ENCODE assay signal across 10 mouse cellular contexts in genomic region chr7:68976813-68977752, GRCm38 (mm10).
A peak's percentile ranks its signal among the peaks of the same experiment; 100 is the strongest.
DNase-seq lines count a peak whose midpoint lies in the region; ATAC-seq and TF ChIP-seq lines count a peak whose summit lies in the region.
"Had no signal": no experiment of that assay in that cellular context is flagged by ENCODE, and none has a peak within 500 bp of the region (broad histone marks: within the 10 kb centered on the region; RNA-seq: fewer than 3 reads in every experiment).

No protein-coding gene starts in this region.

- peak; percentile 44 for TF ChIP-seq RAD21 in MEL (IDR thresholded peaks at IDR 0.05; ENCODE audit: low read depth, low read length)

- H3K27me3 ChIP-seq in MEL (ENCODE audit: control insufficient read depth in 1 of 2, insufficient read depth in 2 of 2, low read length in 2 of 2): no peaks in the 10 kb centered on the region
- H3K27me3 ChIP-seq in embryonic facial prominence, embryonic 11.5 days (ENCODE audit: control insufficient read depth, insufficient read depth, low read length): no peaks in the 10 kb centered on the region
- no peaks in the 10 kb centered on the region for H3K27me3 ChIP-seq in limb, embryonic 14.5 days (ENCODE audit: control insufficient read depth, insufficient read depth, low read length)
- H3K27me3 ChIP-seq in thymus, adult 2 months (ENCODE audit: control insufficient read depth, insufficient read depth, low read length): no peaks in the 10 kb centered on the region
- H3K27me3 ChIP-seq: heart, embryonic 13.5 days; neural tube, embryonic 12.5 days had no signal

- H3K79me2 ChIP-seq in MEL (ENCODE audit: control insufficient read depth, insufficient read depth, low read length, poor library complexity): no peaks in the 10 kb centered on the region

- H3K4me3 ChIP-seq in MEL (ENCODE audit: control insufficient read depth in 1 of 2, insufficient read depth in 1 of 2, low read depth in 2 of 2, low read length in 2 of 2): no peak overlapping the region
- no peak overlapping the region for H3K4me3 ChIP-seq in embryonic facial prominence, embryonic 11.5 days (ENCODE audit: low read depth, low read length)
- no peak overlapping the region for H3K4me3 ChIP-seq in limb, embryonic 14.5 days (replicated peaks; ENCODE audit: low read length)
- H3K4me3 ChIP-seq in thymus, adult 2 months (ENCODE audit: control insufficient read depth, insufficient read depth, low read length): no peak overlapping the region
- H3K4me3 ChIP-seq: heart, embryonic 13.5 days; neural tube, embryonic 12.5 days had no signal

- TF ChIP-seq EP300 in MEL (IDR thresholded peaks at IDR 0.05; ENCODE audit: low read depth in 1 of 2, low read length in 2 of 2): no peak

- H3K27ac ChIP-seq in MEL (ENCODE audit: control insufficient read depth, low read depth, low read length): no peak overlapping the region
- H3K27ac ChIP-seq in embryonic facial prominence, embryonic 11.5 days (replicated peaks; ENCODE audit: low read depth, low read length): no peak overlapping the region
- H3K27ac ChIP-seq in limb, embryonic 14.5 days (replicated peaks; ENCODE audit: low read depth, low read length): no peak overlapping the region
- no peak overlapping the region for H3K27ac ChIP-seq in thymus, adult 2 months (ENCODE audit: control insufficient read depth, insufficient read depth, low read length)
- H3K27ac ChIP-seq: heart, embryonic 13.5 days; neural tube, embryonic 12.5 days had no signal

- no peaks in the 10 kb centered on the region for H3K9me3 ChIP-seq in MEL (replicated peaks; ENCODE audit: insufficient read depth, low read length)
- H3K9me3 ChIP-seq in embryonic facial prominence, embryonic 11.5 days (replicated peaks; ENCODE audit: control insufficient read depth, low read length): no peaks in the 10 kb centered on the region
- H3K9me3 ChIP-seq in limb, embryonic 14.5 days (ENCODE audit: control insufficient read depth, low read length): no peaks in the 10 kb centered on the region
- H3K9me3 ChIP-seq: heart, embryonic 13.5 days; neural tube, embryonic 12.5 days had no signal

- no peaks in the 10 kb centered on the region for H3K36me3 ChIP-seq in MEL (ENCODE audit: control insufficient read depth in 1 of 2, insufficient read depth in 2 of 2, low read length in 2 of 2)
- no peaks in the 10 kb centered on the region for H3K36me3 ChIP-seq in embryonic facial prominence, embryonic 11.5 days (replicated peaks; ENCODE audit: control insufficient read depth, insufficient read depth, low read depth, low read length)
- no peaks in the 10 kb centered on the region for H3K36me3 ChIP-seq in limb, embryonic 14.5 days (ENCODE audit: control insufficient read depth, insufficient read depth, low read length)
- no peaks in the 10 kb centered on the region for H3K36me3 ChIP-seq in thymus, adult 2 months (ENCODE audit: control insufficient read depth, insufficient read depth, low read length)
- H3K36me3 ChIP-seq: heart, embryonic 13.5 days; neural tube, embryonic 12.5 days had no signal

- 54% methylated on average over 7 of the region's 7 CpGs for WGBS in embryonic facial prominence, embryonic 11.5 days
- WGBS in limb, embryonic 14.5 days: 52% methylated on average over 7 of the region's 7 CpGs
- 60% methylated on average over 7 of the region's 7 CpGs for WGBS in thymus, adult 2 months

- TF ChIP-seq POLR2A in MEL (IDR thresholded peaks at IDR 0.05; ENCODE audit: control insufficient read depth in 1 of 2, insufficient read depth in 1 of 2, low read depth in 1 of 2, low read length in 2 of 2, poor library complexity in 1 of 2): no peak
- TF ChIP-seq POLR2A in limb, embryonic 14.5 days (IDR thresholded peaks at IDR 0.05; ENCODE audit: borderline replicate concordance, extremely low read depth, insufficient read depth, insufficient read length): no peak
- TF ChIP-seq POLR2A in thymus, adult 2 months (IDR thresholded peaks at IDR 0.05; ENCODE audit: control insufficient read depth, extremely low read depth, insufficient read depth, low read length, poor library complexity): no peak

- H3K4me2 ChIP-seq in embryonic facial prominence, embryonic 11.5 days (ENCODE audit: low read depth, low read length): no peak overlapping the region
- no peak overlapping the region for H3K4me2 ChIP-seq in limb, embryonic 14.5 days (replicated peaks; ENCODE audit: low read depth, low read length, severe bottlenecking)
- H3K4me2 ChIP-seq: heart, embryonic 13.5 days; neural tube, embryonic 12.5 days had no signal

- peak in 2 of 3 experiments; percentile 24 to 33; a peak in 3 of 6 replicates for TF ChIP-seq CTCF in MEL (IDR thresholded peaks at IDR 0.05 in 2 of 3, conservative IDR thresholded peaks at IDR 0.05 in 1 of 3; ENCODE audit: control insufficient read depth in 1 of 3, insufficient read depth in 1 of 3, low read depth in 2 of 3, low read length in 3 of 3, poor library complexity in 1 of 3, severe bottlenecking in 1 of 3)
- no peak for TF ChIP-seq CTCF in thymus, adult 2 months (IDR thresholded peaks at IDR 0.05; ENCODE audit: borderline replicate concordance, control insufficient read depth, extremely low read depth, insufficient read depth, low read length, poor library complexity)

- no peak overlapping the region for H3K9ac ChIP-seq in MEL (ENCODE audit: control insufficient read depth, low read depth, low read length, poor library complexity, severe bottlenecking)
- no peak overlapping the region for H3K9ac ChIP-seq in embryonic facial prominence, embryonic 11.5 days (replicated peaks; ENCODE audit: low read length)
- no peak overlapping the region for H3K9ac ChIP-seq in limb, embryonic 14.5 days (ENCODE audit: low read depth, low read length, severe bottlenecking)
- H3K9ac ChIP-seq: heart, embryonic 13.5 days; neural tube, embryonic 12.5 days had no signal

- peak; percentile 13 for DNase-seq in gastrocnemius, postnatal 14 days
- no peak for DNase-seq in gastrocnemius, postnatal 36 days
- DNase-seq in MEL (ENCODE audit: low read depth, low spot score): peak; percentile 11
- peak; percentile 83 for DNase-seq in embryonic facial prominence, embryonic 11.5 days (ENCODE audit: low spot score)
- DNase-seq in kidney, adult 9 months: peak; percentile 81
- peak; percentile 83 for DNase-seq in limb, embryonic 14.5 days (ENCODE audit: low spot score)
- DNase-seq in right cerebral cortex, postnatal 10 days (ENCODE audit: low spot score in 2 of 2): peak; percentile 66 to 69
- DNase-seq in thymus, adult 2 months: no peak

- ATAC-seq in embryonic facial prominence, embryonic 11.5 days (replicated peaks; ENCODE audit: insufficient number of reproducible peaks, low FRiP score, low TSS enrichment, low read depth): no peak
- ATAC-seq in limb, embryonic 14.5 days (ENCODE audit: low FRiP score, low read depth): no peak; the same call in 1 of the 2 replicates

- no peaks in the 10 kb centered on the region for H3K4me1 ChIP-seq in MEL (ENCODE audit: control insufficient read depth in 1 of 2, insufficient read depth in 2 of 2, low read length in 2 of 2)
- no peaks in the 10 kb centered on the region for H3K4me1 ChIP-seq in embryonic facial prominence, embryonic 11.5 days (ENCODE audit: control insufficient read depth, insufficient read depth, low read length)
- no peaks in the 10 kb centered on the region for H3K4me1 ChIP-seq in limb, embryonic 14.5 days (ENCODE audit: control insufficient read depth, insufficient read depth, low read length)
- no peaks in the 10 kb centered on the region for H3K4me1 ChIP-seq in thymus, adult 2 months (replicated peaks; ENCODE audit: control insufficient read depth, insufficient read depth, low read length)
- H3K4me1 ChIP-seq: heart, embryonic 13.5 days; neural tube, embryonic 12.5 days had no signal

- intact Hi-C loops in gastrocnemius, postnatal 14 days (cut with DNase I; ENCODE audit: low total_unique reads): no loop called here
- intact Hi-C loops in gastrocnemius, postnatal 36 days (cut with DNase I): no loop called here

TF ChIP-seq in MEL, 35 proteins besides CTCF, POLR2A, EP300 and RAD21:
- TF ChIP-seq MAFK (IDR thresholded peaks at IDR 0.05; ENCODE audit: borderline replicate concordance, low read depth, low read length) (no peak), SMC3 (IDR thresholded peaks at IDR 0.05; ENCODE audit: low read depth, low read length) (peak; percentile 14; the same call in 1 of the 2 replicates), GABPA (IDR thresholded peaks at IDR 0.05; ENCODE audit: low read depth, low read length) (no peak), ZNF384 (IDR thresholded peaks at IDR 0.05; ENCODE audit: low read depth, low read length) (0 out of 2 replicates have a peak, but pooled peaks have one; percentile 36), ZC3H11A (IDR thresholded peaks at IDR 0.05; ENCODE audit: low read depth, low read length) (peak; percentile 13; the same call in 1 of the 2 replicates), CHD2 (IDR thresholded peaks at IDR 0.05; ENCODE audit: low read length) (no peak), ETS1 (IDR thresholded peaks at IDR 0.05; ENCODE audit: low read depth, low read length) (no peak), USF1 (IDR thresholded peaks at IDR 0.05; ENCODE audit: low read depth, low read length) (no peak), UBTF (IDR thresholded peaks at IDR 0.05; ENCODE audit: borderline replicate concordance, insufficient read depth, low read depth, low read length) (no peak)

Comparison
In these comparisons a context has a peak if more than half of its experiments do, and no peak if none do; other contexts are left out.
1. DNase-seq: peak in gastrocnemius, postnatal 14 days (single experiment), MEL (single experiment), embryonic facial prominence, embryonic 11.5 days (single experiment), kidney, adult 9 months (single experiment), limb, embryonic 14.5 days (single experiment) and right cerebral cortex, postnatal 10 days (2 of 2); none in gastrocnemius, postnatal 36 days (0 of 2) and thymus, adult 2 months (single experiment).